Mouse (Mus musculus) midbrain, postnatal 0 days (tissue): ENCODE data around the gene Naxd. TPM values are rescaled to one million over a fixed set of nuclear protein-coding genes. Genes with fewer than 3 reads are reported as not detected.

Experiments used
- ATAC-seq: fragments of 200-750 bp; cut with Nextera tagmentation; 2 replicates; pipeline ENCODE4 v1.8.0; 2017; ENCODE audit warnings: moderate number of reproducible peaks, mild to moderate bottlenecking, moderate TSS enrichment, moderate library complexity; ENCODE audit not compliant: low FRiP score
- DNase-seq: peaks from one replicate; pipeline ENCODE4 v3.0.0-alpha.2; 2015; ENCODE audit warnings: low spot score
- H3K27ac ChIP-seq: fragments of 300-500 bp; sonication (generic); 2 replicates; pipeline ENCODE4 v1.5.1; 2014; ENCODE audit warnings: low read depth, mild to moderate bottlenecking, low read length, mixed read lengths
- H3K27me3 ChIP-seq: fragments of 300-500 bp; sonication (generic); 2 replicates; pipeline ENCODE4 v1.6.1; 2014; ENCODE audit warnings: low read length, control low read depth, mixed read lengths; ENCODE audit not compliant: insufficient read depth
- H3K36me3 ChIP-seq: fragments of 300-500 bp; sonication (generic); 2 replicates; pipeline ENCODE4 v1.6.1; 2014; ENCODE audit warnings: low read length, control low read depth, mixed read lengths; ENCODE audit not compliant: insufficient read depth
- H3K4me1 ChIP-seq: fragments of 300-500 bp; sonication (generic); 2 replicates; pipeline ENCODE4 v1.6.1; 2014; ENCODE audit warnings: mild to moderate bottlenecking, control low read depth, antibody characterized with exemption, low read length, mixed read lengths; ENCODE audit not compliant: insufficient read depth
- H3K4me2 ChIP-seq: fragments of 300-500 bp; sonication (generic); 2 replicates; pipeline ENCODE4 v1.6.1; 2014; ENCODE audit warnings: low read depth, mild to moderate bottlenecking, low read length, mixed read lengths; ENCODE audit not compliant: poor library complexity, severe bottlenecking
- H3K4me3 ChIP-seq: fragments of 300-500 bp; sonication (generic); 2 replicates; pipeline ENCODE4 v1.5.1; 2014; ENCODE audit warnings: low read depth, mild to moderate bottlenecking, low read length, moderate library complexity
- H3K9ac ChIP-seq: fragments of 300-500 bp; sonication (generic); replicated peaks from 2 replicates; pipeline ENCODE4 v1.6.1; 2014; ENCODE audit warnings: mild to moderate bottlenecking, low read length, moderate library complexity, mixed read lengths; ENCODE audit not compliant: poor library complexity, severe bottlenecking
- H3K9me3 ChIP-seq: fragments of 300-500 bp; sonication (generic); 2 replicates; pipeline ENCODE4 v1.6.1; 2016; ENCODE audit warnings: low read length, control low read depth
- CTCF ChIP-seq: IDR thresholded peaks from 2 replicates; pipeline ENCODE4 v1.5.1; 2016; ENCODE audit warnings: antibody characterized with exemption, mild to moderate bottlenecking
- WGBS: fragments of 180-500 bp; shearing (Covaris S2); extraction: QIAGEN DNeasy Blood & Tissue Kit; methylation state at CpG from one replicate; pipeline ENCODE4 v1.1.7; 2014; 5-methylcytosine and 5-hydroxymethylcytosine counted together
- polyA plus RNA-seq: library from polyadenylated mRNA; unstranded; fragments of >200 nt; fragmentation: Nextera tagmentation; extraction: Ambion mirVana; gene quantifications from 2 replicates; pipeline ENCODE4 v1.2.1, GENCODE M21; 2015
- total RNA-seq: library from RNA; depleted of rRNA; stranded (reverse); fragments of >200 nt; gene quantifications from 2 replicates; pipeline ENCODE4 v1.2.3, GENCODE M21; 2014; rRNA removed

Naxd gene
- total and polyA plus RNA-seq, 2 experiments from 2014 or later: 88.6 to 106 TPM

DNA sequence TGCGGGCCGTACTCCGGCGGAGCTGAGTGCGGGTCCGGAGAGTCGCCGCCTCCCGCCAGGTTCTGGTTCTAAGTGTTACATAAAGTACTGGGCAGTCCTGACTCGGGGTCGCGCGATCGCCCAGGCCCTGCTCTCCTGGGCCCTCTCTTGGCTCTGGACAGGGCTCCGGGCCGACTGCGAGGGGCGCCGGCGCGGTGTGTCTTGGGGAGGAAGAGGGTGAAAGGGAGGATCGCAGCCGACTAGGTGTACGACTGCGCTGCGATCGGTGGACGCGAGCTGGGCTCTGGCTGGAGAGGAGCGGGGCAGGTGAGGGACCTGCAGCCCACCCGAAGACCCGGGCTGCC, 60.1 kb downstream of the Naxd start:
- peaks cover 9% of the 10 kb centered on the region for H3K36me3 ChIP-seq
- no peaks in the 10 kb centered on the region for H3K9me3 ChIP-seq
- H3K4me2 ChIP-seq: peak overlapping the region; percentile 82
- no peak for DNase-seq
- H3K27ac ChIP-seq: peak overlapping the region; percentile 81
- TF ChIP-seq CTCF: no peak
- H3K9ac ChIP-seq: peak overlapping the region; percentile 85
- peak overlapping the region; percentile 78 for H3K4me3 ChIP-seq
- no peaks in the 10 kb centered on the region for H3K27me3 ChIP-seq
- peaks cover 4% of the 10 kb centered on the region; the same call in 1 of the 2 replicates for H3K4me1 ChIP-seq
- no peak for ATAC-seq
- WGBS: 0% methylated on average over 30 of the region's 32 CpGs

DNA sequence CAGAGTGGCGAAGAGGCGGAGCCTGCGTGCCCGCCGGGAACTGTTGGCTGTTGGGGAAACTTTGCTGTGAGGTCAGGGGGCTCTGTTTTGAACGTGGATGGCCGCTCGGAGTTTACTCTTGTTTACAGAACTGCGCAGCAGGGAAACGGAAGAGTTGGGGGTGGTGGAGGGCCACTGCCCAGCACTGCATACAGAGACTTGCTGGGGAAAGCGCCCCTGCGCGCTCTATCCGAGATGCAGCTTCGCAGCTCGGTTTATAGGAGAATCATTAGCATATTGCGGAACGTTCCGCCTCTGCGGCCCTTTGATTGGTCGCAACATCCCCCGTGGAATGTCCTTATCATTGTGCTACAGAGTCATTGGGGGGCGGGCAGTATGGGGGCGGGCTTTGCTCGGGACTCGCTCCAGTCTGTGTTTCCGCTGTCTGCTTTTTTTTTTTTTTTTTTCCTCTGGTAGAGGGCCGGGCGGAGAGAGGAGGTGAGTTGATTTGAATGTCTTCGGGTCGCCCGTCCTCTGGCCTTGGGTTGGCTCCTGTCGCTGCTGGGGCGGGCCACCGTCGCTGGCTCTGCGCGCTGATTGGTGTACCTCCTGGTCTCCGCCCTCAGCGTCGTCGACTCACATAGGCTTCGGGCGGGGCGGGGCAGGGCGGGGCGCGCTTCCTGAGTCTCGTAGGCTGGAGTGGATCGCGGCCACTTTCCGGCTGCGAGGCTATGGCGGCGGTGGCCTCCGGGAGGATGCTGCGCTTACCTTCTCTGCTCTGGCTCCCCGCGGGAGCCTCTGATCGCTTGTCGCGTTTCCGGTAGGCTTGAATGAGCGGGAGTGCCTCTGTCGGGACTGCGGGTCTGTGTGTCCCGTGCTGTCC, 60.7 kb downstream of the Naxd start:
- Histone ChIP-seq H3K27me3 (no peaks in the 10 kb centered on the region), H3K27ac (peak overlapping the region; percentile 81), H3K4me3 (peak overlapping the region; percentile 78), H3K4me1 (peaks cover 4% of the 10 kb centered on the region; the same call in 1 of the 2 replicates), H3K4me2 (peak overlapping the region; percentile 82), H3K9ac (peak overlapping the region; percentile 85), H3K36me3 (peaks cover 9% of the 10 kb centered on the region), H3K9me3 (no peaks in the 10 kb centered on the region)
- DNase-seq: peak; percentile 99
- peak; percentile 77 for ATAC-seq
- no peak; the same call in 1 of the 2 replicates for TF ChIP-seq CTCF
- under 1% methylated on average over 67 of the region's 67 CpGs for WGBS

- Histone ChIP-seq H3K4me2 (no peak overlapping the region), H3K4me3 (no peak overlapping the region), H3K9me3 (no peaks in the 10 kb centered on the region), H3K27me3 (no peaks in the 10 kb centered on the region), H3K4me1 (no peaks in the 10 kb centered on the region), H3K36me3 (peaks cover 18% of the 10 kb centered on the region), H3K9ac (no peak overlapping the region), H3K27ac (no peak overlapping the region)
- ATAC-seq (no peak), DNase-seq (no peak)
- no peak for TF ChIP-seq CTCF
- 83% methylated on average over 3 of the region's 3 CpGs for WGBS
Observed at GRCm38 (mm10) chr8:11559511-11559910, 62.2 kb downstream of the Naxd start.

DNA sequence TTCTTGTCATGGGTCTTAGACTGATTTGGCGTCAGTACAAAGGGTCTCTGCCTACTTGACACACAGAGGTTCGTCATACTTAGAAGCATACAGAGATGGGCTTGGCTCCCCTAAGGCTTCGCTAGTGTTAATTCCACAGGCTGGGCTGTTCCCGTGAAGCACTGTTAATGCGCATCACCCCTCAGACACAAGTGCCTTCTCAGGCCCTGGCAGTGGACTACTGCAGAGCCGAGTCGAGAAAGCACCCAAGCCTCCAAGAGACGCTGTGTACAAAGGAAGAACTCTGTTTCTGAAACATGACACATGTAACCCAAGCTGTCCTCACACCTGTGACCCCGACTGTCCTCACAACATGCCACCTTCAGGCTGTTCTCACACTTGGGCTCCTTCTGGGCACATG, 62.9 kb downstream of the Naxd start:
- Histone ChIP-seq H3K9ac (no peak overlapping the region), H3K27ac (no peak overlapping the region), H3K4me1 (no peaks in the 10 kb centered on the region), H3K27me3 (no peaks in the 10 kb centered on the region), H3K36me3 (peaks cover 19% of the 10 kb centered on the region), H3K9me3 (no peaks in the 10 kb centered on the region), H3K4me3 (no peak overlapping the region), H3K4me2 (no peak overlapping the region)
- ATAC-seq (no peak), DNase-seq (no peak)
- 77% methylated on average over 9 of the region's 9 CpGs for WGBS
- TF ChIP-seq CTCF: no peak

GRCm38 (mm10) chr8:11564236-11564635, 66.9 kb downstream of the Naxd start:
- Histone ChIP-seq H3K4me1 (no peaks in the 10 kb centered on the region), H3K27ac (no peak overlapping the region), H3K9me3 (no peaks in the 10 kb centered on the region), H3K4me2 (no peak overlapping the region), H3K27me3 (no peaks in the 10 kb centered on the region), H3K4me3 (no peak overlapping the region), H3K9ac (no peak overlapping the region), H3K36me3 (peaks cover 19% of the 10 kb centered on the region)
- 87% methylated on average over 5 of the region's 5 CpGs for WGBS
- ATAC-seq (no peak), DNase-seq (no peak)
- TF ChIP-seq CTCF: no peak

Other genes starting within 250 kb of the Naxd start
- 92.5 and 103 TPM in 2 replicates for gene Col4a2, start 184.7 kb upstream of the Naxd start, total RNA-seq
- 30.0 and 31.3 TPM in 2 replicates for gene Col4a2, start 184.7 kb upstream of the Naxd start, polyA plus RNA-seq
- gene Col4a1, start 184.7 kb upstream of the Naxd start, total RNA-seq: 193 and 219 TPM in 2 replicates
- gene Col4a1, start 184.7 kb upstream of the Naxd start, polyA plus RNA-seq: 45.2 and 48.2 TPM in 2 replicates
- gene Rab20, start 18.8 kb upstream of the Naxd start, total RNA-seq: 0.28 and 0.60 TPM in 2 replicates
- 0.58 and 0.72 TPM in 2 replicates for gene Rab20, start 18.8 kb upstream of the Naxd start, polyA plus RNA-seq
- gene Cars2, start 53.3 kb downstream of the Naxd start, total RNA-seq: 35.5 and 39.3 TPM in 2 replicates
- 19.5 and 20.1 TPM in 2 replicates for gene Cars2, start 53.3 kb downstream of the Naxd start, polyA plus RNA-seq
- gene Ing1, start 58.1 kb downstream of the Naxd start, total RNA-seq: 17.8 and 20.7 TPM in 2 replicates
- 36.2 and 39.0 TPM in 2 replicates for gene Ing1, start 58.1 kb downstream of the Naxd start, polyA plus RNA-seq
- gene Ankrd10, start 138.3 kb downstream of the Naxd start, total RNA-seq: 126 and 127 TPM in 2 replicates
- gene Ankrd10, start 138.3 kb downstream of the Naxd start, polyA plus RNA-seq: 75.1 and 86.0 TPM in 2 replicates
- gene 1700016D06Rik, start 203.6 kb downstream of the Naxd start, total RNA-seq: not detected in 2 replicates
- gene 1700016D06Rik, start 203.6 kb downstream of the Naxd start, polyA plus RNA-seq: 0.47 and 0.48 TPM in 2 replicates
- gene Arhgef7, start 230.2 kb downstream of the Naxd start, total RNA-seq: 87.5 and 124 TPM in 2 replicates
- 54.3 and 55.3 TPM in 2 replicates for gene Arhgef7, start 230.2 kb downstream of the Naxd start, polyA plus RNA-seq